Mouse (Mus musculus) cerebellum, adult 11-12 months (tissue): ENCODE measurements around the gene Gm6657.

Experiments used
- DNase-seq: peaks from one replicate; pipeline ENCODE4 v3.0.0; 2022

The Gm6657 gene

DNA sequence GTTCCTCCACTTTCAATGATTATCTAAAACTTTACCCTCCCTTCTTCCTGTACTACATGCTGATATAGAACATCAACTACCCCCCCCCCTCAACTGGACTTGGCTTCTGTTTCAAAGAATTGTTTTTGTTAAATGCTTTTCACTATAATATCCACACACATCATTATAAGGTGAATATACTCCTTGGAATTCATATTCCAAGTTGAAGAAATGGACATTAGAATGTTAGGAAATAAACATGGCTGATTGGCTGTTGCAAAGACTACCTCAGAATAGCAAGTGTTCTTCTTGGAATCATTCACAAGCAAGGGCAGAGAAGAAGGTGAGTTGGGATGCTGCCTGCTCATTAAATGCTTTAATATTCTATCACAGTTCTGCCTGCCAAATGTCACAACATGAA is at the start of gene Gm6657:
TSS of gene Gm6657 (plus strand) at position 301 of the 400 bp plus-strand sequence.
- no peak for DNase-seq

DNA sequence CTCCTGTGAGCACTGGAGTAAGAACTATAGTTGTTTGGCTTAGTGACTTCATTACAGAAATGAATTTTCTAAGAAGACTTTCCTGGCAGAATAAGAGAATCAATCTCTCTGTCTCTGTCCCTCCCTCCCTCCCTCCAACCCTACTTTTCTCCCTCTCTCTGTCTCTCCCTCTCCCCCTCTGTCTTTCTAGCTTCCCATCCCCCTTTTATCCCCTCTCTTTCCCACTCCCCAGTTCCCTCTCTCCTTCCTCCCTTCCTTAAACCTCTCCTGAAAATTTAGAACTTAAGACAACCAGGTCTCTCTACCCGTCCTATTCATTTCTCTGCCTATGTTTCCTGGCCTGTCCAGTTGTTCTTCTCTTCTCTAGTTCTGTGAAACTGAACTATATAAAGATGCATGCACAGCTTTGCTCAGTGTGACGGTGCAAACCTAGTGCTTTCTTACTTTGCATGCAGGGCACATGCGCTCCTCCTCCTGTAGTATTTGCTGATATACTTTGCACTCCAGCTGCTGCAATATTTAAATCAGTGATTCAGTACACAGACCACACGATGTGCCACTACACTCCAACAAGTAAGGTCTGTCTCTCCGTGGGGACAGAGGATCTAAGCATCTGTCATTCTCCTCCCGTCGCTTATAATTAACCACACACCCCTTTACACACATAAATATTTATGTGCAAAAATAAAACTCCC is 40.6 kb upstream of the Gm6657 start:
- DNase-seq, result no peak

DNA sequence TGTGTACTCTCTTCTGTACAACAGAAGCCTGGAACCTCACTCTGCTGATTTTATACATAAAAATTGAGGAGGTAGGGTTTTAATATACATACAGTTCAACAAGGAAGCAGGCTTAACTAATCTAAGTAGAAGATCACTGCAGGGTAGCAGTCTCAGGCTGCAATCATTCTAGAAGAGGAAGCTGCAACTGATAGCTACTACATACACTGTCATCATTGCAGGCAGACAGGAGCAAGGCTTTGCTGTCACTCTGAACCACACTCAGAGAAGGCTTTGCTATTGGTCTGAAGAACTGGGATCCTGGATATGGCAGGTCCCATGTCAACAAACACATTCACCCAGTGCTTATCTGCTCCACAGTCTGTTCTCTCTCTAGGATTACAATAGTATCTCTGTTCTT is 23.9 kb upstream of the Gm6657 start:
- no peak for DNase-seq

DNA sequence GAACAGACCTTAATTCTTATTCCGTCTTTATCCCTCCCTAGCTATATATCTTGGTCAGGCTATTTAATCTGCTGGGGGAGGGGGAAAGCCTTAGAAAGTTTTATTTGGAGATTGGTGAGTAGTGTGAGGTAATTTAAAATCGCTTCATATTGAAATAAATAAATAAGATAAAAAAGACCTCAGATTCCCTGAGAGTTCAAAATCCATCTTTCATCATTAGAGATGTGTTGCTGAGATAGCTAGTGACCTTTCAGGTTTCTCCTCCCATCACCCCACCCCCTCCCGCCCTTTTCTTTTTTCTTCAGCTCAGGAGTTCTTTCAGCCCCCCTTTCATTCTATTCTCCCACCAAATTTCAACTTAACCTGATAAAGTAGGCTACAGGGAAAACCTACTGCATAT is 20.1 kb upstream of the Gm6657 start:
- DNase-seq, result no peak

DNA sequence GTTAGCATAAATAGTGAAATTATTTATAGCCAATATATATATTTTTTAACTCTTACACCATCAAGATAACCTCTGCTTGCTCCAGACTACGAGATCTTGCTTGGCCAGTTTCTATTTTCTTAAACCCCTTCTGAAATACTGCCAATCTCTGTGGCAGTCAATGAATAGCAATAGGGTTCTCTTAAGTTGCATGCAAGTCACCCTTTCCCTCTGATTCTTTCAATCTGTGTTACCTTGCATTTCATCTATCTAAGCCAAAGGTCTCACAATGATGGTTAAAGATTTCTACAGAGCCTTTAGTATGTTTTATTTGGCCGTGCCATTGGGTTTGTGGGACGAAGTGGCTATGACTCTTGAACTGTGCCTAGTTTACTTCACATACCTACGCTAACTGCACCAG is 19.4 kb upstream of the Gm6657 start:
- DNase-seq, result no peak

DNA sequence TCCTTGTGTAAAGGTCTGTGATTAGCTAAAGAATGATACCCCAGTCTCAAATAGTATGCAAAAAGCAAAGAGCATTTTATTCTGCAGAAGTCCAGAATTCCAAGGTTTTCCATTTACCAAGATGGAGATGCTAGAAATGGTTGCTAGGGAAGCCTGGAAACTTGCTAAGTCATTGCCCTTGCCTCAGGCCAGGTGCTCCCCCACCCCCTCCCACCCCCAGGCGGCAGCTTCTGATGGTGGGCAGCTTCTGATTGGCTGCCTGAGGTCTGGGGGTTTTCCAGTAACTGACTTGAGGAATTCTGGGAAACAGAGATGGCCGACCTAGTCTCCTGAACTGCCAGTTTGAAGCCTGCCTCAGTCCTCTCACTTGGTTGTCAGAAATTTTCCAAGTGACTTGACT is 12.6 kb upstream of the Gm6657 start:
- no peak for DNase-seq

DNA sequence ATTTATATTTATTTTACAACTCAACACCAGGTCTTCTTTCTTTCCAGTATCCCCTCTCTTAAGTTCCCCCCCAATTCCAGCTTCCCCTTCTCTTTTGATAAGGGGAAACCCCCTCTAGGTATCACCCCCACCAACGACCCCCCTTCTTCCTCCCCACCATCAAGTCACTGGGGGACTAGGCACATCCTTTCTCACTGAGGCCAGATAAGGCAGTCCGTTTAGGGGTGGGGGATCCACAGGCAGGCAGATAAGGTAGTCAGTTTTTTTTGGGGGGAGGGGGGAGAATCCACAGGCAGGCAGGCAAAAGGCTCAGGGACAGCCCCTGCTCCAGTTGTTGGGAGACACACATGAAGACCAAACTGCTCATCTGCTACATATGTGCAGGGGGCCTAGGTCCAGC is 1.3 kb downstream of the Gm6657 start:
- no peak for DNase-seq

DNA sequence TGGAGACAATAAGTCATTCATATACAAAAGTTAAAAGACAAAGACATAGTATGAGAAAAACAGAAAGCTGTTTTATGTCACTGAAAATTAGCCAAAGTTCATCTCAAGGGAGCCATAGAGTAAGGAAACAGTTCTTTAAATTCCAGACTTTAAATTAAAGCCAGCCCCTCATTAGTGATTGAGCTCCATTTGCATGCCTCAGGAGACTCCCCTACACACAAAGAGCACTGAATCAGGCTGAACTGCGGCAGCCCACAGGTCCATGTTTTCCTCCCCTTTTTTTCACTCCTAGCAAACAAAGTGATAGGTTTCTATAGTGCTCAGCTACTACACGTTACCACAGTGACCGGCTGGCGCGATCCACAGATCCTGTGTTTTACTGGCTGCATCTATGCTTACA is 9.6 kb downstream of the Gm6657 start:
- no peak for DNase-seq

DNA sequence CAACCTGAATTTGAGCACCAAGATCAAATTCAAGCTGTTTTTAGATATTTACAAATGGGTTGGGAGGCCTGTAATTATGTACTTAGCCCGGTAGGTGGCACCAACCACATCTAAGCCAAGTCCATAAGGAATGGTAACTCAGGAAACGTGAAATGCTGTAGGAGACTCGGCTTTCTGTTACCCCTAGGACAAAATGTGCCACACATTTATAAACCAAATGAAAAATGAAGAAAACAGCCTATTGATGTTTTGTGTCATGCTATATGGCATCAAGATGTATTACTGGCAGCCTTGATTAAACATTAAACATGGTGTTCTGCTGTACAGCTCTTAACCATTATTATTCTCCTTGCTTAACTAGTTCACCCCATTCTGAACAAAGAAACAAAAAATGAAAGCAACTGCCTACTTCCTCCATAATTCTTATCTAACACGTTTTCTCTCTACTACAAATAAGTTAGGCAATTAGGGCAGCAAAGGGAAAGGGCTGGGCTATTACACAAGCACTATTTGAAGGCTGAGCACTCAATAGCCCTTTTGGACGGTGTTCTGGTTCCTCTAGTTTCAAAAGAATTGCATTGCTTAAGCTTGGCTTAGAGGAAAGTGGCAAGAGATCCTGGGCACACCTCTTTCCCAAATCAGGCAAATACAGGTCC is 12.0 kb downstream of the Gm6657 start:
- peak; percentile 39 for DNase-seq

DNA sequence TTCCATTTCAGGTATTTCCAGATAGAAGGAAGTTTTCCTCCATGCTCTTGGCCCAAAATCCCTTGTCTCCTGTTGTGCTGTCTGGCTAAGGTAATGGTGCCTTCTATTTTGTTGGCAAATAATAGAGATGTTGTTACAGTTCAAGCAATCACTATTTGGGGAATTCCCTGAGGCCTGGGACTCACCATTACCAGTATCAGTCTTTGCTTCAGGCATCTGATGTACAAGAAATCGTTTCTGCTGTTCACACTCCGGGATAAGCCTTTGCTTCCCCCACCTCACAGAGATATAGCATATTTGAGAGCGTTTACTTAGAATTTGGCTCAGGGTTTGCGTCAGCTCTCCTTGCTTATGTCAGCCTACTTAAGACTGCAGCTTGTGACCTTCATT is 12.5 kb downstream of the Gm6657 start:
- no peak for DNase-seq

DNA sequence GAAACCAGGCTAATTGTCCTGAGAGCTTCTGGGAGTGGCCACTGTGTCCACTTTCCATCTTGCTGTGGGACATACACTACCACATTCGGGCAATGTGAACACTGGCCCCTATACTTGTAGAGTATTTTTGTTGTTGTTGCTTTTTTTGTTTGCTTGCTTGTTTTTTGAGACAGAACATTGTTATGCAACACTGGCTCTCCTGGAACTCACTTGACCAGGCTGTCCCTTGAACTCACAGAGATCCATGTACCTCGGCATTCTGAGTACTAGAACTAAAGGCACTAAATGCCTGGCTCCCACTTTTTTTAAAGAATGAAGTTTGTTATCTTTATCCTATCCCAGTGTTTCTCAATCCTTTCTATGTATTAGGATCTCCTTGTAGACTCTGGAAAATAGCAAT is 15.8 kb downstream of the Gm6657 start:
- no peak for DNase-seq

DNA sequence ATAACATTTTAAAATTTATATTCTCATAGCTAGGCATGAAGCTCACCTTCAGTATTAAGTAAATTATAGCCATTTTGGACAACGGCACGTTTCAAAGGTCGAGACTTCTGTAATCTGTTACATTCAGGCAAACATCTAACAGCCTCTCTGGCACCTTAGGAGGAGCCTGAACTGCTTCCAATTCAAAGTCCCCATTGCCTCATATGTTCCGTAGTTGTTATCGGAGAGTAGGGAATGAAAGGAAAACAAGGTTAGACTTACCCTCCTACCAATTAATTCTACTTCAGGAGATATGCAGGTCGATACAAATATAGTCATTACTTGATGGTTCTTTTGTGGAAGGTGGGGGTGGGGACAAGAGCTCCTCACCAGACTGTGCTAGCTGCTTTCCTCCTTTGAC is 21.4 kb downstream of the Gm6657 start:
- no peak for DNase-seq

DNA sequence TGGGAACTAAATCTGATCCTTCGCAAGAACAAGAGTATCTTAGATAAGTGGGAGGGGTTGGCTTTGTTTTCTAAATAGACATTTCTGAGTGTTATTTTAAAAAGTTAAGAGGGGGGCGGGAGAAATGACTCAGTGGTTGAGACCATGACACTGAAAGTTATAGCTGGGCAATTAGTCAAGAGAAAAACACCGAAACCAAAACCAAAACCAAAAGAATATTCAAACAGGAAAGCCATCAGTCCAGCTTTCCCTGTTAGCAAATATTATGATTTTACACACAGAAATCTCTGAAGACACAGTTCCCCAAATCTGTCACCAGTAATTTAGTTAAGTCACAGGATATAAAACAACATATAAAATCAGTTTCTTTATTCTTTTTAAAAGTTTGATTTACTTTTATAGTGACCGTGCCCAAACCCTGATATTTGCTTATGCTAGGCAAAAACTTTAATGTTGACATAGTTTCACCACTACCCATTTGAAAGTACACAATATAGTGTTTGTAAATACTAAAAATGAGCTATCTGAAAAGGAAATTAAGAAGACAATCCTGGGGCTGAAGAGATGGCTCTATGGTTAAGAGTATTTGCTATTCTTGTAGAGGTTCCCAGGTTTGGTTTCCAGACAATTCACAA is 25.3 kb downstream of the Gm6657 start:
- no peak for DNase-seq

DNA sequence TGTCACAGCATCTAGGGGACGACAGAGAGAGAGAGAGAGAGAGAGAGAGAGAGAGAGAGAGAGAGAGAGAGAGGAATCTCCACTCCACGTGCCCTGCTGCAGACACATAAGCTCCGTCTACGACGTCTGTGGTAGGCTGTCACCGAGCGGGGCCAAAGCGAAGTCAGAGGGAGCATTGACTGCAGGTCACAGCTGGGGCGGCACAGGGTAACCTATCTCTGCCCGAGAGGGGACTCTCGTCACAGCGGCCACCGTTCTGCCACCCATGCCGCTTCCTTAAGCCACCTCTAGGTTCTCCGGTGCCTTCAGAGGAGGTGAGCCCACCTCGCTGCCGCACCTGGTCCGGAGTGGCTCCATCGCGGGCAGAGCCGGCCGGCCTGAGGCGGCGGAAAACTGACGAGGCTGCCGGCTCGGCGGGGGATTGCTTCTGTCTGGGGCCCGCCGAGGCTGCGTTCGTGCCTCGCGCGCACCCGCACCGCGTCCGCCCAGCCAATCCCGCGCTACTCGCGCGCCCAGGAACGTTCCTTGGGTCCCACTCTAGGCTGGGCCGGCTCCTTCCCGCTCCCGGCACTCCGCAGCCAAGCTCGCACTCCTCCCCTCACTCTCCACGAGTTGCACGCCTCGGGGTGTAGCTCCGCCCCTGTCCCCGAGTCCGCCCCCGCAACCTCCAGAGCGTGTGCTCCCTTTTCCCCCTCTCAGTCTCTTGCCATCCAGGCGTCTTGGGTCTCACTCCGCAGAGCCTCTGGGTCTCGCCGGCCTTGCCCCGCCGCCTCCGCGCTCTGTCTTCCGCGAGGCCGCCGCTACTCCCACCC is 31.9 kb downstream of the Gm6657 start, which contains the start of gene Gphn:
TSS of gene Gphn (plus strand) at position 673 of the 812 bp plus-strand sequence.
- DNase-seq, result peak; percentile 93

DNA sequence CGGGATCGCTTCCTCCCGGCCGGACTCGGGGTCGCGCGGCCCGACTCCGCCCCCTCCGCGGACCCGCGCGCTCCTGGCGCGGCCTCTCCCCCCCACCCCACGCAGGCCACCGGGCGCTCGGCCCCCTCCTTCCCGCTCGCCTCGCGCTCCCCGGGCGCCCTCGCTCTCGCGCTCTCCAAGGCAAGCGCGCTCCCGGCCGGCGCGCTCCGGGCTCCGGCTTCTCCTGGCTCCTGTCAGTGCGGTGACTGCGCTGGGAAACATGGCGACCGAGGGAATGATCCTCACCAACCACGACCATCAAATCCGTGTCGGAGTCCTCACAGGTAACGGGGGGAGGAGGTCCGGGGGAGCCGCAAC is 32.5 kb downstream of the Gm6657 start:
- peak; percentile 91 for DNase-seq

DNA sequence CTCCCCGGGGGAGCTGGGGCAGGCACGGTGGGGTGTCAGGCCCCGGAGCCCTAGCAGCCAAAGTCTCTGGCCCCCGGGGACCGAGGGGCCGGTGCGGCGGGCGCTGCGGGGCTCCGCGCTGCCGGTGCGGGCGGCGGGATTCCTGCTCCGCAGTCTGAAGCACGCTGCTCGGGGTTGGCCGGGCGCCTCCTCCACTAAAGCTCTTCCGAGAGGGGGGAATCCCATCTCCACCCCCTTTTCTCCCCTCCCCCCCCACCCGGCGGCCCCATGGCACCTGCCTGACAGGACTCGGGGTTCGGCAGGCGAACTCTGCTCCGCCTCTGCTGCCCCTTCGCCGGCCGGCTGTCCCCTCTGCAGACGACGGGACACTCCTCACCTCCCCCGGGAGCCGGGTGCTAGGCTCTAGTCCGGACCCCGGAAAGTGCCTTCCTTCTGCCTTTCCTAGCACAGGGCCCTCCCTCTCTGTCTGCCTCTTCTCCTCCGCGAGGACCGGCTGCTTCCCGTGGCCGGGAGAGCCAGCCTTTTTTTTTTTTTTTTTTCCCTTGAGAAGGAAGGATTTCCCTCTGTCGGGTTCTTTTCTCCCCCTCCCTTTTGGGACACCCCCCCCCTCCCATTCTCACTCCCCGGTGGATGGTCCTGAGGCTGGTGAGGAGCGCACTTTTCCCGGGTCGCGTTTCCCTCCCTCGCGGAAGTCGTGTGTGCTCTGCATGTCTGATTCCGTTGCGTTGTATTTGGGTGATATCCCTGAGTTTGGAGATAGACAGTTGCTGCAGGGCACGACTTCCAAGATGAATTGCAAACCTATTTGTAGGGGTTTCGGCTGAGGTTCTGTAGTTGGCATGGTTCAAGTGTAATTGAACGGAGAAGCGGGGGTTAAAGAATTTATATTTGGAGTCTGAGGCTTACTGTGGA is 33.2 kb downstream of the Gm6657 start:
- DNase-seq, result peak; percentile 70

DNA sequence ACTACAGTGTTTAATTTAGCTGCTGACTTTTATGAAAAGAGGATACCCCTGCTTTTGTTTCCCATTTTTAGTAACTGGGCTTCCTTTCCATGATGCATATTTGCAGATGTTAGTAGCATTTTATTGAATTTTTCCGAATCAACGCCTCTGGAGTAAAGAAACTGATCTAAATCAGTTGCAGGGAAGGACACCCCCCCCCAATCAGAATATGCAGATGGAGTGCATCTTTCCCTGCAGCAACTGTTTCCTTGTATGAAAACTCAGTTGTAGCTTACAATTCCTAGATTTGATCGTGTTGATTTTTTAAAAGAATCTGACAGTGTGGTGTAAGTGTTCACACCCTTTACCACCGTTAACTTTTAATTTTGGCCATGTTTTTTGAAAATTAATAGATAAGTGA is 34.1 kb downstream of the Gm6657 start:
- no peak for DNase-seq

DNA sequence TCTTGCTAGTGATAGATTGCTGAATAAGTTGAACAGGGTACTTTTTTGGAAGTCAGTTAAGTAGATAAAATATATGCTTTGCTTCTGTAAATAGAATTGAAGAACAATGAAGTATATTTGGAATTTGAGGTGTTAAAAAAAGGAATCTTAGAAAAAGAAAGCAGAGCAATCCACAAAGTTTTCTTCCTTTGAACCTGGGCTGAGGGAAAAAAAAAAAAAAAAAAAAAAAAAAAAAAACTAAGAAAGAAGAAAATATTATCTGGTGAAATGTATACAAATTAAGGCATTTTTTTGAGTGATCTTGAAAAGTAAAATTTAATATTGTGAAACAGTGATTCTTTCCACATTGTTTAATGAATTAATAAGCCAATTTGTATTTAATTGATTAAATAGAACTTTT is 38.5 kb downstream of the Gm6657 start:
- DNase-seq, result no peak

DNA sequence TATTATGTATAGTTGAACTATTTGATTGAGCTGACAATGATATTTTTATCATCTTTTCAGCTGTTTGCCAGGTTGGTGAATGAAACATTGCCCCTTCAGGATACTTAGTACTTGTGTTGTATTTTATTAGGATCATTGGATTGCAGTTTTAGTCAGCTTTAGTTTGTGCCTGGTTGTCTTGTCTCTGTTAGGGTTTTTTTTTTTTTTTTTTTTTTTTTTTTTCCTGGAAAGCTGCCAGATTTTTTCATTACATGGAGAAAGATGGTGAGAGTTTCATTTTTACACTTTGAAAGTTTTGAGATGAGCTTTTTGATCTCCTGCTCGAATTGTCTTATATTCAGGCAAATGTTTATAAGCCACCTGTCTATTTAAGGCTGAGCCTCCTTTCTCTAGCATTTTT is 54.3 kb downstream of the Gm6657 start:
- DNase-seq, result no peak

DNA sequence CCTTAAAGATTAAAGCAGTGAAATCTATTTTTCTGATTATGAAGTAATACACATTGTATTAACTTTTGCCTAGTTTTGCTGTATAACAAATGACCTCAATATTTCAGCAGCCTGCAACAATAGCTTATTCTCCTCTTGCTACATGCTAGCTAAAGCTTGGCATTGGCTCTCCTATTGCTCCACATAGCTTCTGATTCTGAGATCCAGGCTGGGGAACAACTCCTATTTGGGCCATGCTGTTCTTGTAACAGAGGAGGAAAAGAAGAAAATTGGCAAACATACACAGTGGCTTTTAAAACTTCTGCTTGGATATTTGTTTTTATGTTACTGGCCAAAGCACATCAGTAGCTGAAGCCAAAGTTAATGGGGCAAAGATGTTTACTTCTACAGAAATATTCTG is 55.1 kb downstream of the Gm6657 start:
- DNase-seq, result no peak
